Mouse (Mus musculus) limb, embryonic 11.5 days (tissue): ENCODE measurements around the gene Galm. TPM values are rescaled to one million over a fixed set of nuclear protein-coding genes. Genes with fewer than 3 reads are reported as not detected.
"Not testable (repeated sequence)": the region's sequence is repeated elsewhere in the genome, so short reads cannot be mapped to it uniquely, and the experiment has no call there.

Experiments used
- ATAC-seq: fragments of 200-750 bp; cut with Nextera tagmentation; 2 replicates; pipeline ENCODE4 v1.8.0; 2017; ENCODE audit warnings: low read depth; ENCODE audit not compliant: insufficient number of reproducible peaks, low FRiP score, low TSS enrichment
- DNase-seq: peaks from one replicate; pipeline ENCODE4 v3.0.0-alpha.2; 2015; ENCODE audit warnings: low spot score
- H3K27ac ChIP-seq: fragments of 300-500 bp; sonication (generic); replicated peaks from 2 replicates; pipeline ENCODE4 v1.5.1; 2014; ENCODE audit warnings: low read depth, mild to moderate bottlenecking, low read length
- H3K27me3 ChIP-seq: fragments of 300-500 bp; sonication (generic); 2 replicates; pipeline ENCODE4 v1.6.1; 2014; ENCODE audit warnings: mild to moderate bottlenecking, low read length, mixed read lengths; ENCODE audit not compliant: control insufficient read depth, insufficient read depth
- H3K36me3 ChIP-seq: fragments of 300-500 bp; sonication (generic); 2 replicates; pipeline ENCODE4 v1.6.1; 2014; ENCODE audit warnings: mild to moderate bottlenecking, low read length, moderate library complexity, mixed read lengths; ENCODE audit not compliant: control insufficient read depth, insufficient read depth
- H3K4me1 ChIP-seq: fragments of 300-500 bp; sonication (generic); 2 replicates; pipeline ENCODE4 v1.6.1; 2014; ENCODE audit warnings: low read length, mixed read lengths; ENCODE audit not compliant: control insufficient read depth, insufficient read depth
- H3K4me2 ChIP-seq: fragments of 300-500 bp; sonication (generic); 2 replicates; pipeline ENCODE4 v1.6.1; 2014; ENCODE audit warnings: low read depth, mild to moderate bottlenecking, moderate library complexity; ENCODE audit not compliant: severe bottlenecking
- H3K4me3 ChIP-seq: fragments of 300-500 bp; sonication (generic); 2 replicates; pipeline ENCODE4 v1.5.1; 2014; ENCODE audit warnings: low read depth, low read length
- H3K9ac ChIP-seq: fragments of 300-500 bp; sonication (generic); 2 replicates; pipeline ENCODE4 v1.6.1; 2014; ENCODE audit warnings: mild to moderate bottlenecking, low read length
- H3K9me3 ChIP-seq: fragments of 300-500 bp; sonication (generic); 2 replicates; pipeline ENCODE4 v1.6.1; 2016; ENCODE audit warnings: low read length; ENCODE audit not compliant: control insufficient read depth
- WGBS: fragments of 180-500 bp; shearing (Covaris S2); extraction: QIAGEN DNeasy Blood & Tissue Kit; methylation state at CpG from one replicate; pipeline ENCODE4 v1.1.7; 2014; 5-methylcytosine and 5-hydroxymethylcytosine counted together
- polyA plus RNA-seq: library from polyadenylated mRNA; unstranded; fragments of >200 nt; fragmentation: Nextera tagmentation; extraction: Ambion mirVana; gene quantifications from 2 replicates; pipeline ENCODE4 v1.2.1, GENCODE M21; 2014

The Galm gene
- polyA plus RNA-seq, 1 experiment from 2014 or later = 14.7 TPM

GRCm38 (mm10) chr17:80221890-80222628 lies 94.8 kb downstream of the Galm start:
- DNase-seq (no peak), ATAC-seq (no peak)
- no peak overlapping the region for H3K27ac ChIP-seq
- no peaks in the 10 kb centered on the region for H3K27me3 ChIP-seq
- 81% methylated on average over 3 of the region's 3 CpGs for WGBS
- no peak overlapping the region for H3K9ac ChIP-seq
- H3K4me3 ChIP-seq = no peak overlapping the region
- H3K4me2 ChIP-seq = no peak overlapping the region
- H3K36me3 ChIP-seq = no peaks in the 10 kb centered on the region
- no peaks in the 10 kb centered on the region for H3K4me1 ChIP-seq
- no peaks in the 10 kb centered on the region for H3K9me3 ChIP-seq

GRCm38 (mm10) chr17:80223829-80224228 lies 96.6 kb downstream of the Galm start:
- no peak for DNase-seq
- WGBS = 16% methylated on average over 9 of the region's 9 CpGs

GRCm38 (mm10) chr17:80224326-80225116 lies 97.2 kb downstream of the Galm start, which contains the start of gene Gemin6:
TSS of gene Gemin6 (plus strand) at chr17:80224441.
- DNase-seq = peak; percentile 89
- Histone ChIP-seq H3K27me3 (no peaks in the 10 kb centered on the region), H3K4me1 (no peaks in the 10 kb centered on the region), H3K9me3 (no peaks in the 10 kb centered on the region), H3K4me3 (peak within 1 kb of the TSS; percentile 63), H3K36me3 (peaks cover 2% of the 10 kb centered on the region; the same call in 1 of the 2 replicates), H3K27ac (peak within 1 kb of the TSS; percentile 65; the same call in 1 of the 2 replicates), H3K4me2 (peak within 1 kb of the TSS; percentile 68), H3K9ac (peak within 1 kb of the TSS; percentile 74)
- WGBS = 1% methylated on average over 33 of the region's 33 CpGs
- peak; percentile 95 for ATAC-seq

More at GRCm38 (mm10) chr17:80223829-80224228, 96.6 kb downstream of the Galm start:
- Histone ChIP-seq H3K27ac (no peak overlapping the region), H3K4me1 (no peaks in the 10 kb centered on the region), H3K9ac (peak overlapping the region; percentile 74), H3K4me2 (peak overlapping the region; percentile 68), H3K4me3 (peak overlapping the region; percentile 63), H3K36me3 (no peaks in the 10 kb centered on the region), H3K9me3 (no peaks in the 10 kb centered on the region), H3K27me3 (no peaks in the 10 kb centered on the region)
- peak; percentile 52; the same call in 1 of the 2 replicates for ATAC-seq

- not testable (repeated sequence) for H3K4me1 ChIP-seq, H3K9me3 ChIP-seq, H3K36me3 ChIP-seq, H3K27ac ChIP-seq, DNase-seq, H3K27me3 ChIP-seq, ATAC-seq
- Histone ChIP-seq H3K4me3 (peak overlapping the region; percentile 63), H3K9ac (peak overlapping the region; percentile 74; the same call in 1 of the 2 replicates), H3K4me2 (peak overlapping the region; percentile 68)
- WGBS = 47% methylated on average over 4 of the region's 5 CpGs
Observed at GRCm38 (mm10) chr17:80225142-80225541, 97.9 kb downstream of the Galm start.

- DNase-seq = no peak
- 94% methylated on average over 2 of the region's 2 CpGs for WGBS
- ATAC-seq = no peak
- no peaks in the 10 kb centered on the region for H3K27me3 ChIP-seq
- no peak overlapping the region for H3K4me2 ChIP-seq
- no peaks in the 10 kb centered on the region for H3K9me3 ChIP-seq
- no peak overlapping the region for H3K27ac ChIP-seq
- no peak overlapping the region for H3K9ac ChIP-seq
- H3K36me3 ChIP-seq = peaks cover 2% of the 10 kb centered on the region; the same call in 1 of the 2 replicates
- no peak overlapping the region for H3K4me3 ChIP-seq
- no peaks in the 10 kb centered on the region for H3K4me1 ChIP-seq
Observed at GRCm38 (mm10) chr17:80229396-80229795, 102.1 kb downstream of the Galm start.

GRCm38 (mm10) chr17:80233844-80234243 lies 106.6 kb downstream of the Galm start:
- DNase-seq (no peak), ATAC-seq (no peak)
- no peak overlapping the region for H3K4me3 ChIP-seq
- H3K36me3 ChIP-seq = peaks cover 6% of the 10 kb centered on the region; the same call in 1 of the 2 replicates
- H3K27ac ChIP-seq = no peak overlapping the region
- H3K9ac ChIP-seq = no peak overlapping the region
- H3K9me3 ChIP-seq = no peaks in the 10 kb centered on the region
- WGBS = 95% methylated on average over 5 of the region's 5 CpGs
- H3K4me1 ChIP-seq = no peaks in the 10 kb centered on the region
- H3K27me3 ChIP-seq = no peaks in the 10 kb centered on the region
- H3K4me2 ChIP-seq = no peak overlapping the region

GRCm38 (mm10) chr17:80234376-80234775 lies 107.1 kb downstream of the Galm start:
- DNase-seq (no peak), ATAC-seq (no peak)
- H3K9ac ChIP-seq = no peak overlapping the region
- H3K36me3 ChIP-seq = peaks cover 7% of the 10 kb centered on the region
- H3K9me3 ChIP-seq = no peaks in the 10 kb centered on the region
- H3K27ac ChIP-seq = no peak overlapping the region
- no peaks in the 10 kb centered on the region for H3K4me1 ChIP-seq
- WGBS = 89% methylated on average over 7 of the region's 7 CpGs
- no peaks in the 10 kb centered on the region for H3K27me3 ChIP-seq
- no peak overlapping the region for H3K4me3 ChIP-seq
- H3K4me2 ChIP-seq = no peak overlapping the region
